Mouse (Mus musculus) stomach, embryonic 15.5 days (tissue): Measurements from ENCODE around the gene Gltpd2. TPM values are rescaled to one million over a fixed set of nuclear protein-coding genes. Genes with fewer than 3 reads are reported as not detected.

Experiments used
- ATAC-seq: fragments of 200-750 bp; cut with Nextera tagmentation; 2 replicates; pipeline ENCODE4 v1.8.0; 2017; ENCODE audit warnings: low read depth, moderate number of reproducible peaks, moderate TSS enrichment; ENCODE audit not compliant: insufficient read depth, low FRiP score
- H3K27ac ChIP-seq: fragments of 300-500 bp; sonication (generic); 2 replicates; pipeline ENCODE4 v1.5.1; 2015; ENCODE audit warnings: mild to moderate bottlenecking, inconsistent platforms
- H3K27me3 ChIP-seq: fragments of 300-500 bp; sonication (generic); replicated peaks from 2 replicates; pipeline ENCODE4 v1.6.1; 2015; ENCODE audit warnings: inconsistent platforms
- H3K36me3 ChIP-seq: fragments of 300-500 bp; sonication (generic); 2 replicates; pipeline ENCODE4 v1.6.1; 2015; ENCODE audit warnings: inconsistent platforms
- H3K4me1 ChIP-seq: fragments of 300-500 bp; sonication (generic); 2 replicates; pipeline ENCODE4 v1.6.1; 2015; ENCODE audit warnings: inconsistent platforms
- H3K4me2 ChIP-seq: fragments of 300-500 bp; sonication (generic); 2 replicates; pipeline ENCODE4 v1.6.1; 2015; ENCODE audit warnings: mild to moderate bottlenecking, inconsistent platforms
- H3K4me3 ChIP-seq: fragments of 300-500 bp; sonication (generic); replicated peaks from 2 replicates; pipeline ENCODE4 v1.5.1; 2015; ENCODE audit warnings: inconsistent platforms
- H3K9ac ChIP-seq: fragments of 300-500 bp; sonication (generic); 2 replicates; pipeline ENCODE4 v1.6.1; 2015; ENCODE audit warnings: inconsistent platforms
- H3K9me3 ChIP-seq: fragments of 300-500 bp; sonication (generic); 2 replicates; pipeline ENCODE4 v1.6.1; 2016; ENCODE audit warnings: inconsistent platforms
- whole genome bisulfite sequencing: fragments of 180-500 bp; shearing (Covaris S2); methylation state at CpG from one replicate; pipeline ENCODE4 v1.1.7; 2015; 5-methylcytosine and 5-hydroxymethylcytosine counted together
- polyA plus RNA-seq: library from polyadenylated mRNA; unstranded; fragments of >200 nt; fragmentation: Nextera tagmentation; extraction: Ambion mirVana; gene quantifications from 2 replicates; pipeline ENCODE4 v1.2.1, GENCODE M21; 2015

Gene Gltpd2
- polyA plus RNA-seq, 1 experiment from 2014 or later, result 3.3 TPM

- H3K4me3 ChIP-seq, result no peak overlapping the region
- H3K4me2 ChIP-seq, result no peak overlapping the region
- ATAC-seq, result no peak
- no peaks in the 10 kb centered on the region for H3K27me3 ChIP-seq
- no peak overlapping the region for H3K9ac ChIP-seq
- H3K4me1 ChIP-seq, result peaks cover 20% of the 10 kb centered on the region
- H3K36me3 ChIP-seq, result no peaks in the 10 kb centered on the region
- 63% methylated on average over 7 of the region's 7 CpGs for WGBS
- H3K9me3 ChIP-seq, result no peaks in the 10 kb centered on the region
- H3K27ac ChIP-seq, result no peak overlapping the region
Measured at GRCm38 (mm10) chr11:70566586-70566985, 47.6 kb downstream of the Gltpd2 start.

Other genes starting within 250 kb of the Gltpd2 start
- gene Alox12e, start 196.6 kb upstream of the Gltpd2 start, polyA plus RNA-seq, result 0.06 TPM in 1 of 2 replicates, not detected in the other
- 6.7 and 9.5 TPM in 2 replicates for gene Alox15, start 167.2 kb upstream of the Gltpd2 start, polyA plus RNA-seq
- gene Pelp1, start 109.2 kb upstream of the Gltpd2 start, polyA plus RNA-seq, result 31.5 and 33.8 TPM in 2 replicates
- 15.0 and 19.4 TPM in 2 replicates for gene Arrb2, start 86.6 kb upstream of the Gltpd2 start, polyA plus RNA-seq
- gene Med11, start 67.3 kb upstream of the Gltpd2 start, polyA plus RNA-seq, result 36.1 and 40.6 TPM in 2 replicates
- gene Zmynd15, start 59.8 kb upstream of the Gltpd2 start, polyA plus RNA-seq, result 0.73 and 0.75 TPM in 2 replicates
- gene Cxcl16, start 59.2 kb upstream of the Gltpd2 start, polyA plus RNA-seq, result 7.3 and 8.8 TPM in 2 replicates
- gene Tm4sf5, start 14.0 kb upstream of the Gltpd2 start, polyA plus RNA-seq, result 65.0 and 71.2 TPM in 2 replicates
- gene Vmo1, start 4.6 kb upstream of the Gltpd2 start, polyA plus RNA-seq, result 0.62 TPM in 1 of 2 replicates, not detected in the other
- gene Psmb6, start 6.2 kb downstream of the Gltpd2 start, polyA plus RNA-seq, result 689 and 690 TPM in 2 replicates
- gene Gm40193, start 13.7 kb downstream of the Gltpd2 start, polyA plus RNA-seq, result not detected in 2 replicates
- gene Pld2, start 20.9 kb downstream of the Gltpd2 start, polyA plus RNA-seq, result 12.9 and 13.7 TPM in 2 replicates
- gene Mink1, start 43.7 kb downstream of the Gltpd2 start, polyA plus RNA-seq, result 14.9 and 15.9 TPM in 2 replicates
- gene 4930544D05Rik, start 96.7 kb downstream of the Gltpd2 start, polyA plus RNA-seq, result 0.23 TPM in 1 of 2 replicates, not detected in the other
- not detected in 2 replicates for gene Chrne, start 100.0 kb downstream of the Gltpd2 start, polyA plus RNA-seq
- gene Gp1ba, start 119.9 kb downstream of the Gltpd2 start, polyA plus RNA-seq, result 0.09 and 0.19 TPM in 2 replicates
- 97.2 and 108 TPM in 2 replicates for gene Rnf167, start 128.0 kb downstream of the Gltpd2 start, polyA plus RNA-seq
- 150 and 151 TPM in 2 replicates for gene Slc25a11, start 128.3 kb downstream of the Gltpd2 start, polyA plus RNA-seq
- 1,701 and 2,042 TPM in 2 replicates for gene Pfn1, start 135.4 kb downstream of the Gltpd2 start, polyA plus RNA-seq
- 13.9 and 16.6 TPM in 2 replicates for gene Eno3, start 138.0 kb downstream of the Gltpd2 start, polyA plus RNA-seq
- gene Spag7, start 150.2 kb downstream of the Gltpd2 start, polyA plus RNA-seq, result 152 and 156 TPM in 2 replicates
- gene Camta2, start 168.9 kb downstream of the Gltpd2 start, polyA plus RNA-seq, result 13.0 and 15.5 TPM in 2 replicates
- gene Inca1, start 181.0 kb downstream of the Gltpd2 start, polyA plus RNA-seq, result 1.1 and 1.4 TPM in 2 replicates
- gene Kif1c, start 181.4 kb downstream of the Gltpd2 start, polyA plus RNA-seq, result 4.2 and 4.6 TPM in 2 replicates
- 5.5 and 6.9 TPM in 2 replicates for gene Zfp3, start 245.0 kb downstream of the Gltpd2 start, polyA plus RNA-seq